Comparison of ENCODE assay signal across 21 mouse cellular contexts in genomic region chr19:16287971-16288370, GRCm38 (mm10).
DNase-seq lines count a peak whose midpoint lies in the region; ATAC-seq and TF ChIP-seq lines count a peak whose summit lies in the region.
"Had no signal": no experiment of that assay in that cellular context is flagged by ENCODE, and none has a peak within 500 bp of the region (broad histone marks: within the 10 kb centered on the region; RNA-seq: fewer than 3 reads in every experiment).

No protein-coding gene starts in this region.

- no peak overlapping the region for H3K4me2 ChIP-seq in stomach, postnatal 0 days (replicated peaks; ENCODE audit: low read depth)
- H3K4me2 ChIP-seq: liver, embryonic 15.5 days; lung, embryonic 15.5 days had no signal

- H3K4me3 ChIP-seq in megakaryocyte, embryonic 14.5 days (replicated peaks): peak overlapping the region; percentile 78
- H3K4me3 ChIP-seq in cerebellum, adult 2 months (replicated peaks; ENCODE audit: insufficient read depth, low read depth, low read length): no peak overlapping the region
- H3K4me3 ChIP-seq in stomach, postnatal 0 days (ENCODE audit: low read depth, low read length): no peak overlapping the region
- H3K4me3 ChIP-seq: embryonic facial prominence, embryonic 10.5 days; heart, embryonic 10.5 days; limb, embryonic 10.5 days; liver, embryonic 15.5 days; lung, embryonic 15.5 days had no signal

- no peak for TF ChIP-seq EP300 in stomach, postnatal 0 days (optimal IDR thresholded peaks at IDR 0.05)

- no peaks in the 10 kb centered on the region for H3K9me3 ChIP-seq in megakaryocyte, embryonic 14.5 days
- H3K9me3 ChIP-seq in stomach, postnatal 0 days (ENCODE audit: control insufficient read depth, low read length): no peaks in the 10 kb centered on the region
- H3K9me3 ChIP-seq: embryonic facial prominence, embryonic 10.5 days; heart, embryonic 10.5 days; limb, embryonic 10.5 days; liver, embryonic 15.5 days; lung, embryonic 15.5 days had no signal

- ATAC-seq in frontal cortex, adult (ENCODE audit: low TSS enrichment): peak; percentile 34
- no peak for ATAC-seq in megakaryocyte, adult 5-6 weeks (ENCODE audit: poor library complexity, severe bottlenecking)
- ATAC-seq in stomach, postnatal 0 days (ENCODE audit: low FRiP score, low TSS enrichment): no peak
- ATAC-seq: CD4-positive, CD25-positive, alpha-beta regulatory T cell, adult 4 months; hindbrain, embryonic 16.5 days; intestine, embryonic 16.5 days had no signal

- TF ChIP-seq CTCF in cerebellum, adult 2 months (IDR thresholded peaks at IDR 0.05; ENCODE audit: borderline replicate concordance, insufficient read depth, low read depth, low read length): no peak
- no peak for TF ChIP-seq CTCF in stomach, postnatal 0 days (IDR thresholded peaks at IDR 0.05; ENCODE audit: low read depth)

- peaks cover 96% of the 10 kb centered on the region for H3K4me1 ChIP-seq in megakaryocyte, embryonic 14.5 days
- H3K4me1 ChIP-seq in cerebellum, adult 2 months (ENCODE audit: control insufficient read depth, insufficient read depth, low read length): peaks cover 36% of the 10 kb centered on the region
- peaks cover 5% of the 10 kb centered on the region; the same call in 1 of the 2 replicates for H3K4me1 ChIP-seq in stomach, postnatal 0 days (replicated peaks; ENCODE audit: control insufficient read depth, insufficient read depth)

- no peaks in the 10 kb centered on the region for H3K27me3 ChIP-seq in megakaryocyte, embryonic 14.5 days (replicated peaks)
- H3K27me3 ChIP-seq in cerebellum, adult 2 months (ENCODE audit: control insufficient read depth, insufficient read depth, low read length): no peaks in the 10 kb centered on the region
- no peaks in the 10 kb centered on the region for H3K27me3 ChIP-seq in stomach, postnatal 0 days (ENCODE audit: control insufficient read depth, insufficient read depth, low read length)
- H3K27me3 ChIP-seq: liver, embryonic 15.5 days; lung, embryonic 15.5 days had no signal

- H3K9ac ChIP-seq in stomach, postnatal 0 days (ENCODE audit: low read length): no peak overlapping the region
- H3K9ac ChIP-seq: liver, embryonic 15.5 days; lung, embryonic 15.5 days had no signal

- DNase-seq in frontal cortex, postnatal 25 days (ENCODE audit: low spot score in 2 of 2): no peak
- peak; percentile 75 to 91 for DNase-seq in cerebellum, adult 2 months
- peak; percentile 74 to 79 for DNase-seq in cerebellum, postnatal 25 days
- DNase-seq in right cerebral cortex, postnatal 4 days: no peak
- no peak for DNase-seq in stomach, postnatal 0 days (ENCODE audit: low spot score)
- DNase-seq: adrenal gland, postnatal 36 days; kidney, adult 9 months; liver; lung, postnatal 36 days; thymus, postnatal 36 days had no signal

- peaks cover 64% of the 10 kb centered on the region for H3K36me3 ChIP-seq in megakaryocyte, embryonic 14.5 days (replicated peaks; ENCODE audit: low read length)
- no peaks in the 10 kb centered on the region for H3K36me3 ChIP-seq in stomach, postnatal 0 days (ENCODE audit: control insufficient read depth, insufficient read depth, low read length)
- H3K36me3 ChIP-seq: embryonic facial prominence, embryonic 10.5 days; heart, embryonic 10.5 days; limb, embryonic 10.5 days; liver, embryonic 15.5 days; lung, embryonic 15.5 days had no signal

- WGBS in cerebellum, adult 2 months: 11% methylated on average over 7 of the region's 7 CpGs
- 91% methylated on average over 7 of the region's 7 CpGs for WGBS in stomach, postnatal 0 days

- TF ChIP-seq POLR2A in cerebellum, adult 2 months (IDR thresholded peaks at IDR 0.05; ENCODE audit: borderline replicate concordance, insufficient read depth, low read length): no peak

- H3K27ac ChIP-seq in cerebellum, adult 2 months (ENCODE audit: insufficient read depth, low read length): no peak overlapping the region
- no peak overlapping the region for H3K27ac ChIP-seq in stomach, postnatal 0 days (replicated peaks)
- H3K27ac ChIP-seq: embryonic facial prominence, embryonic 10.5 days; limb, embryonic 10.5 days; liver, embryonic 15.5 days had no signal

Comparison
In these comparisons a context has a peak if more than half of its experiments do, and no peak if none do; other contexts are left out.
1. DNase-seq: peak in cerebellum, adult 2 months (2 of 2) and cerebellum, postnatal 25 days (2 of 2); none in frontal cortex, postnatal 25 days (0 of 2), right cerebral cortex, postnatal 4 days (single experiment) and stomach, postnatal 0 days (single experiment).